Mouse (Mus musculus): ENCODE measurements around the gene Arhgap15. TPM values are rescaled to one million over a fixed set of nuclear protein-coding genes. Genes with fewer than 3 reads are reported as not detected.

Gene Arhgap15
- total RNA-seq, 2 experiments from 2014 or later, result 6.7 to 8.0 TPM

- DNase-seq (ENCODE audit: low spot score in 2 of 2), result no peak
Observed at GRCm38 (mm10) chr2:44345325-44345945, 596.8 kb downstream of the Arhgap15 start.

- DNase-seq (ENCODE audit: low spot score in 2 of 2), result no peak
Observed at GRCm38 (mm10) chr2:44346184-44346583, 597.6 kb downstream of the Arhgap15 start.

- no peak for DNase-seq (ENCODE audit: low spot score in 2 of 2)
Observed at GRCm38 (mm10) chr2:44347781-44348180, 599.2 kb downstream of the Arhgap15 start.

GRCm38 (mm10) chr2:44349101-44349500 lies 600.5 kb downstream of the Arhgap15 start:
- DNase-seq (ENCODE audit: low spot score in 2 of 2), result no peak

- DNase-seq (ENCODE audit: low spot score in 2 of 2), result no peak
Observed at GRCm38 (mm10) chr2:44352885-44353284, 604.3 kb downstream of the Arhgap15 start.

- no peak for DNase-seq (ENCODE audit: low spot score in 2 of 2)
Observed at GRCm38 (mm10) chr2:44353594-44353993, 605.0 kb downstream of the Arhgap15 start.

GRCm38 (mm10) chr2:44354786-44355185 lies 606.2 kb downstream of the Arhgap15 start:
- DNase-seq (ENCODE audit: low spot score in 2 of 2), result no peak

- DNase-seq (ENCODE audit: low spot score in 2 of 2), result no peak
Observed at GRCm38 (mm10) chr2:44355316-44355715, 606.7 kb downstream of the Arhgap15 start.

GRCm38 (mm10) chr2:44356248-44356886 lies 607.7 kb downstream of the Arhgap15 start:
- no peak for DNase-seq (ENCODE audit: low spot score in 2 of 2)

- no peak for DNase-seq (ENCODE audit: low spot score in 2 of 2)
Observed at GRCm38 (mm10) chr2:44356887-44357251, 608.2 kb downstream of the Arhgap15 start.

- DNase-seq (ENCODE audit: low spot score in 2 of 2), result no peak
Observed at GRCm38 (mm10) chr2:44380225-44380624, 631.6 kb downstream of the Arhgap15 start.

- no peak for DNase-seq (ENCODE audit: low spot score in 2 of 2)
Observed at GRCm38 (mm10) chr2:44384541-44384940, 635.9 kb downstream of the Arhgap15 start.

GRCm38 (mm10) chr2:44389556-44389955 lies 640.9 kb downstream of the Arhgap15 start:
- no peak for DNase-seq (ENCODE audit: low spot score in 2 of 2)

GRCm38 (mm10) chr2:44393789-44394188 lies 645.2 kb downstream of the Arhgap15 start:
- no peak for DNase-seq (ENCODE audit: low spot score in 2 of 2)

GRCm38 (mm10) chr2:44394956-44395501 lies 646.4 kb downstream of the Arhgap15 start:
- DNase-seq (ENCODE audit: low spot score in 2 of 2), result no peak

- no peak for DNase-seq (ENCODE audit: low spot score in 2 of 2)
Observed at GRCm38 (mm10) chr2:44395577-44395976, 647.0 kb downstream of the Arhgap15 start.

- DNase-seq (ENCODE audit: low spot score in 2 of 2), result no peak
Observed at GRCm38 (mm10) chr2:44397209-44397608, 648.6 kb downstream of the Arhgap15 start.

GRCm38 (mm10) chr2:44397735-44398337 lies 649.2 kb downstream of the Arhgap15 start:
- no peak for DNase-seq (ENCODE audit: low spot score in 2 of 2)

GRCm38 (mm10) chr2:44399191-44399926 lies 650.7 kb downstream of the Arhgap15 start:
- no peak for DNase-seq (ENCODE audit: low spot score in 2 of 2)

GRCm38 (mm10) chr2:44401704-44402422 lies 653.2 kb downstream of the Arhgap15 start:
- DNase-seq (ENCODE audit: low spot score in 2 of 2), result no peak

- no peak for DNase-seq (ENCODE audit: low spot score in 2 of 2)
Observed at GRCm38 (mm10) chr2:44411660-44412059, 663.0 kb downstream of the Arhgap15 start.

Data from layer of hippocampus, postnatal 10 days (tissue).